Mouse (Mus musculus): Measurements from ENCODE around the gene Aplp2. TPM values are rescaled to one million over a fixed set of nuclear protein-coding genes. Genes with fewer than 3 reads are reported as not detected.
A peak's percentile ranks its signal among the peaks of the same experiment; 100 is the strongest.

Aplp2 gene
- total RNA-seq, 1 experiment from 2014 or later, result 59.2 TPM

GRCm38 (mm10) chr9:31142924-31143323 is 68.7 kb downstream of the Aplp2 start:
- no peak for ATAC-seq (ENCODE audit: extremely low read depth, insufficient number of reproducible peaks, low FRiP score, poor library complexity, severe bottlenecking)

GRCm38 (mm10) chr9:31133131-31133530 is 78.5 kb downstream of the Aplp2 start:
- no peak for ATAC-seq (ENCODE audit: extremely low read depth, insufficient number of reproducible peaks, low FRiP score, poor library complexity, severe bottlenecking)

GRCm38 (mm10) chr9:31131205-31131968 is 80.2 kb downstream of the Aplp2 start, which contains the start of gene St14:
Gene St14 (minus strand): TSS chr9:31131853.
- ATAC-seq (ENCODE audit: extremely low read depth, insufficient number of reproducible peaks, low FRiP score, poor library complexity, severe bottlenecking), result peak; percentile 10; the same call in 1 of the 2 replicates

GRCm38 (mm10) chr9:31130357-31131204 is 81.0 kb downstream of the Aplp2 start:
- peak; percentile 2 for ATAC-seq (ENCODE audit: extremely low read depth, insufficient number of reproducible peaks, low FRiP score, poor library complexity, severe bottlenecking)

GRCm38 (mm10) chr9:31129956-31130355 is 81.7 kb downstream of the Aplp2 start:
- peak; percentile 65 for ATAC-seq (ENCODE audit: extremely low read depth, insufficient number of reproducible peaks, low FRiP score, poor library complexity, severe bottlenecking)

GRCm38 (mm10) chr9:31127876-31128465 is 83.6 kb downstream of the Aplp2 start:
- ATAC-seq (ENCODE audit: extremely low read depth, insufficient number of reproducible peaks, low FRiP score, poor library complexity, severe bottlenecking), result no peak

GRCm38 (mm10) chr9:31126079-31126478 is 85.5 kb downstream of the Aplp2 start:
- no peak for ATAC-seq (ENCODE audit: extremely low read depth, insufficient number of reproducible peaks, low FRiP score, poor library complexity, severe bottlenecking)

- ATAC-seq (ENCODE audit: extremely low read depth, insufficient number of reproducible peaks, low FRiP score, poor library complexity, severe bottlenecking), result no peak
These were observed 89.1 kb downstream of the Aplp2 start for GRCm38 (mm10) chr9:31122464-31123030.

GRCm38 (mm10) chr9:31120533-31120915 is 91.1 kb downstream of the Aplp2 start:
- ATAC-seq (ENCODE audit: extremely low read depth, insufficient number of reproducible peaks, low FRiP score, poor library complexity, severe bottlenecking), result no peak

- ATAC-seq (ENCODE audit: extremely low read depth, insufficient number of reproducible peaks, low FRiP score, poor library complexity, severe bottlenecking), result no peak
These were observed 91.6 kb downstream of the Aplp2 start for GRCm38 (mm10) chr9:31119882-31120532.

- no peak for ATAC-seq (ENCODE audit: extremely low read depth, insufficient number of reproducible peaks, low FRiP score, poor library complexity, severe bottlenecking)
These were observed 92.2 kb downstream of the Aplp2 start for GRCm38 (mm10) chr9:31119405-31119804.

- no peak for ATAC-seq (ENCODE audit: extremely low read depth, insufficient number of reproducible peaks, low FRiP score, poor library complexity, severe bottlenecking)
These were observed 92.9 kb downstream of the Aplp2 start for GRCm38 (mm10) chr9:31118520-31119298.

- ATAC-seq (ENCODE audit: extremely low read depth, insufficient number of reproducible peaks, low FRiP score, poor library complexity, severe bottlenecking), result no peak
These were observed 94.1 kb downstream of the Aplp2 start for GRCm38 (mm10) chr9:31117488-31117887.

- no peak for ATAC-seq (ENCODE audit: extremely low read depth, insufficient number of reproducible peaks, low FRiP score, poor library complexity, severe bottlenecking)
These were observed 94.5 kb downstream of the Aplp2 start for GRCm38 (mm10) chr9:31117088-31117487.

- ATAC-seq (ENCODE audit: extremely low read depth, insufficient number of reproducible peaks, low FRiP score, poor library complexity, severe bottlenecking), result no peak
These were observed 96.0 kb downstream of the Aplp2 start for GRCm38 (mm10) chr9:31115586-31115985.

GRCm38 (mm10) chr9:31108464-31108863 is 103.2 kb downstream of the Aplp2 start:
- no peak for ATAC-seq (ENCODE audit: extremely low read depth, insufficient number of reproducible peaks, low FRiP score, poor library complexity, severe bottlenecking)

All from neutrophil, adult 5-6 weeks (primary cell).